Mouse (Mus musculus) 3T3-L1 (cell line): ENCODE results near the gene Utp14b.

ENCODE experiments used
- DNase-seq: peaks from one replicate; pipeline ENCODE4 v3.0.0-alpha.2; 2015; ENCODE audit warnings: low read depth, low spot score

The Utp14b gene

DNA sequence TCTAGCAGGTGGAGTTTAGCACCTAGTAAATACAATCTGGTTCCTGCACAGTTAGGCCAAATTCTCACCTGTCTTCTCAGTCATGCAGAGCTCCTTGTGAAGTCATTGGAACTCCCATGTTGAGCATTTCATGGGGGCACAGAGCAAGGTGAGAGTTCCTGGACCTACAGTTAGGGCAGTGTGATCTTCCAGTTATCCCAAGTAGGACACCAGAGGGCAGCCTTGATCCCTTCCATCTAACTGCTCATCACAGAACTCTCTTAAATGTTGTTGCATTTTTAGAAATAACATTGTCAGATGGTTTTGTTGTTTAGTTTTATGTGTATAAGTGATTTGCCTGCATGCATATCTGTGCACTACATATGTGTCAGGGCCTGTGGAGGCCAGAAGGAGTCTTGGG, 29.0 kb downstream of the Utp14b start:
- DNase-seq: peak; percentile 63

DNA sequence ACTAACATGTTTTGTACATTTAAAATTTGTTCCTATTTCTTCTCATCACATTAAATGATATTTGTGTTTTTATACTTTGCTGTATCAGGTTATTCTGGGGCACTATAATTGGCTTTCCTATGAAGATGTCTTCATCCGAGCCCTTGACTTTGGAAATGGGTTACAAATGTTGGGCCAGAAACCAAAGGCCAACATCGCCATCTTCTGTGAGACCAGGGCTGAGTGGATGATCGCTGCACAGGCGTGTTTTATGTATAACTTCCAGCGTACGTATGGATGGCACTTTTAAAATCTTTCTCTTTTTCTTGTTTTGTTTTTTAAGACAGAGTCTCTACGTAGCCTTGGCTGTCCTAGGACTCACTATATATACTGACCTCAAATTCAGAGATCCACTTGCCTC, 30.3 kb downstream of the Utp14b start:
- no peak for DNase-seq

DNA sequence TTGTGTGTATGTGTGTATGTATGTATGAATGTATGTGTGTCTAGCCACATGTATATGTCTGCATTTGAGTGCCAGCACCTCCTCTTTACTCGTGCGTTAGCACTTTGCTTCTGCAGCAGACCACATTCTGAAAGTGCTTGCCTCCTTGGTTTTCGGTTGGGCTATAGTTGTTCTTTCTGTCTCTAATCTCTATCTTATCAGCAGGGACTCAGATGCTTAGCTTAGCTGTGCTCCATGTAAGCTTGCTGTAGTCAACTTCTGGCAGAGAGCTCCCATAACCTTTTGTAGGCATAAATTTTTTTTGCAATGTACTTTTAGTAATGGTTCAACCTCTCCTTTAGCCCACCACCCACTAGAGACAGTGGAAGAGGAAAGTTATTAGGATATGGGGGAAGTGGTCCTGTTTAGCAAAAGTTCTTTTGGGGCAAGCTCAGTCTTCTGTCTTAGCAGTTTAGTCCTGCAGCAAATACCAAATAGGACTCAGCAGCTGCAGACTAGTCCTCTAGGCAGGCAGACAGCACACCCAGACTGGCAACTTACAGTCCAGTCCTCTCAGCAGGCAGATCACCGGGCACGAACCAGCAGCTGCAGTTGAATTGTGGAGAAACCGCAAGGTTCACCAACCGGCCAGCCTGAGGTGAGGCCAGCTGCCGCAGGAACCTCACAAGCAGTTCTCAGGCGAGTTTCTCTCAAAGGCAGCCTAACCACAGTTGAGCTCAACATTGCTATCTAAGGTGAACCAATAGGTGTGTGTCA, 36.8 kb downstream of the Utp14b start:
- DNase-seq: no peak

DNA sequence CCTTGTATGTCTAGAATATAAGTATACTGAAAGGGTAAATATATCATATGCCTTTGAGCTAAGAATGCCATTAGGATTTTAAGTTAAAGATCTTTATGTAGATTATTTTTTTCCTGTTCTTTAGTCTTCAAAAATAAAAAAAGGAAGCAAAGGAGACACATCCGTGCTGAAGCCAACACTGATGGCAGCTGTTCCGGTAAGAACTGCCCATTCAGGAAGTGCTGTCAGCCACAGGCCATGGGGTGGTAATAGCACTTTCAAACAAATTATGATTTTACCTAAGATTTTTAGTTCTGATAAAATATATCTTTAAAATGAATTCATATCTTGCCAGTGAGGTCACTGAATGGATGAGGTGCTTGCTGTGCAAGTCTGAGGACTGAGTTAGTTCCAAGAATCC, 38.5 kb downstream of the Utp14b start:
- DNase-seq: no peak

DNA sequence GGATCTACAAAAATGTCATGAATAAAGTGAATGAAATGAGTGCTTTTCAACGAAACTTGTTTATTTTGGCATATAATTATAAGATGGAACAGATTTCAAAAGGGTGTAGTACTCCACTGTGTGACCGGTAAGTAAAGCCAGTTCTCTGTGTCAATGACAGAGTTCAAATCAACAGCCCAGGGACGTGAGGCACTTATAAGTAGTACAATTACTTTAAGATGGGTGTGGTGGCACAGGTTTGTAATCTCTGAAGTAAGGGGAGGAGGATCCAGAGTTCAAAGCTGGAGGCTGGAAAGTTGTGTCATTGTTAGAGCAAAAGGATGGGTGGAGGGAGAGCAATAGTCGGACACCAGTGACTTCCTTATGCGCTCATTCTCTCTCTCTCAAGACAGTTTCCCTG, 39.1 kb downstream of the Utp14b start:
- DNase-seq: no peak

DNA sequence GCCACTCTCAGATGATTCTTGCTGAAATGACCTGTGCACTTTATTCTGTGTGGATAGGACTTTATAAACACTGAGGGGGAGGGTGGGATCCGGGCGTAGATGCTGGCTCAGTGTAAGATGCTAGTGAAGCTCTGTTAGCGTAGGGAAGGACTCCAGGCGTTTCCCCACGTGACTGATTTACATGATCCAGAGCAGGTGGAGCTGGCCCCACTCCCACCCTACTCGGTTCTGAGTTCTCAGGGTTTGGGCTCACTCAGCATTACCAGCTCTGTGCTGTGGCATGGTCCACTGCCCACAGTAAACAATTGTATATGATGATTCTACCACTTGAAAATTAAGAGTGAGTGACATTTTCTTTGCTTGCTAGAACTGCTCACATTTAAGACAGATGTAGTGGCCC, 40.3 kb downstream of the Utp14b start:
- DNase-seq: no peak

DNA sequence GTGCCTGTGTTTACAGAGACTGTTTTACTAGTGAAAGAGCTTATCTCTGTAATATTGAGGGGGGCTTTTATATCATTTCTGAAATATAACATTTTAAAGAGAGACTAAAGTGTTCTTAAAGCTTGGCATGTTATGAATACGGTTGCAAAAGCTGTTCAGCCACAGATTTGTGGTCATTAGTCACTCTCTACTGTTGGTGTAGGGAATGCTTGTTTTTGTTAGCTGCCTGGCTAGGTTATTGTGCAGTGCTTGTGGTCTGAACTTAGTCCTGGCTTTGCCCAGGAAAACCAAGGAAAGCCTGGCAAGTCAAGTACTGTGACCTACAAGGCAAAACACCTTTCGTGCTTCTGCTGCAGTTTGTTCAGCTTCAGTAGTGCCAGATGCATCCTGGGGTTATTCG, 43.9 kb downstream of the Utp14b start:
- DNase-seq: peak; percentile 44

DNA sequence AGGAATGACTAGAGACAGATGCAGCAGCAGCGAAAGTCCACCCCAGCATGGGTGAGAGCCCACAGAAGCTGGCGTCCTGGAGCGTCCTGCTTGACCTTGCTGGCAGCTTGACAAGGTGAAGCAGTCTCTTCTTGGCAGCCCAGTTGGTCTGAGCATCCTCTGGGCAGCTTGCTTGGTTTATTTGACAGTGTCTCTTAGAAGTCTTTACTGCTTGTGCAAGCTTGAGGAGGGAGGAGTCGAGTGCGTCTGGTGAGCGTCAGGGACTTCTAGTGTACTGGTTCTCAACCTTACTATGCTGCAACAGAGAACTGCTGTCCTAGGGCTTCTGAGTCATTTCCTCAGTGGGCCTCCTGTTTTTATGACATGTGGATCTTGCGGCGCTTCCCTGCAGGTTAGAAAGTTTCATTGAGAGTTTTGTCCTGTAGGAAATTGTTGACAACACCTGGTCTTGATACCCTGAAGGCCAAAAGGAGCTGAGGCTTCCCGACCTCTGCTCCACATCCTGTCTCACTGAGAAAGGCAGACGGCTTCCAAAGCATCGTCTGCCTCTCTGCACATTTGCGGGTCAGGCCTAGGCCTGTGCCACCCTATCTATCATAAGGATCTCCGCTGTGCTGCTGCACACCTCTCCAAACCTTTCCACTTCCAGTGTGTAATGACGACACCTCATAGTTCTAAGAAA, 44.6 kb downstream of the Utp14b start:
- no peak for DNase-seq

DNA sequence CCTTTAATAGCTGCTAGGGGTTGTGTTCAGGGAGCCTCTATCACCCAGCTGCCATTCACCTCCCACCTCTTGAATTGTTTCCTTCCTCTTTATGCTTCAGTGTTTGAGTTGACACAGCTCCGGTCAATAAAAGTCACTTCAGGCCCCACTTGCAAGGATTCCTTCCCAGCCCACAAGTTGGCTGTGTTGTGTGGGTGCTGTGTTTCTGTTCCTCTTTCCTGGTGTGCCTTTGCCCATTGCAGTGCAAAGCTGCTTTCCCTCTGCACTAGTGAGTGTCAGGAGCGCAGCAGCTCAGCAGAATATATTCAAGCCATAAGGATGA, 45.1 kb downstream of the Utp14b start:
- no peak for DNase-seq

DNA sequence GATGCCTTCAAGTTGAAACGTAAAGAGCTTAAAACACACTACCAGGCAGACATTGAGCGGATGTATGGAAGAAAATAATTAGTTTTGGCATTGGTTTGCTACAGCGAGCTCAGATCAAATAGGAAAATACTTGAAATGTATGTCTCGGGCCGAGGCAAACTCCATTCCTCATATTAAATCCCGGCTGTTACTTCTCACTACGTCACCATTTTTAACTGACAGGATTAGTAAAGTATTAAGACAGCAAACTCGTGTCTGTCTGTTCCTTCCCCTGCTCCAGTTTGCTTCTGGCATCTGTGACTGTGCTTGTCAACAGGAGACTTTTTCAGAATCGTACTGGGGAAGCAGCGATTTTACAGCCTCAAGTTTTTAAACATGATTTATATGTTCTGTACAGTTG, 48.5 kb downstream of the Utp14b start:
- DNase-seq: no peak

DNA sequence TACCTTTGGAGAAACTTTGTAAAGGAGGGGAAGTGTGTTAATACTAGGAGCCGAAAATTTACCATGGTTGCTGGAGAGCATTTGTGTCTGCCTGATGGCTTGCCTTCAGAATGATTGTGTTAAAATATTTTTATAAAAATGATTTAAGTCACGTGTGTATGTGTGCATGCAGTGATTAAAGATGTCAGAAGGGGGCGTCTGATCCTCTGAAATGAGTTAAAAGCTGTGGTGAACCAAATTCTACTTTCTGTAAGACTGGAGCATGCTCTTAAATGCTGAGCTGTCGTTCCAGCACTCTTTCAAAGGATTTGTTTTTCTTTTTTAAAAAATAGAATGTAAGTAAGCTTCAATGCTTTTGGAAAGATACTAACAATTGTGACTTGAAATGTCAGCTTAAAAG, 49.4 kb downstream of the Utp14b start:
- DNase-seq: peak; percentile 49

DNA sequence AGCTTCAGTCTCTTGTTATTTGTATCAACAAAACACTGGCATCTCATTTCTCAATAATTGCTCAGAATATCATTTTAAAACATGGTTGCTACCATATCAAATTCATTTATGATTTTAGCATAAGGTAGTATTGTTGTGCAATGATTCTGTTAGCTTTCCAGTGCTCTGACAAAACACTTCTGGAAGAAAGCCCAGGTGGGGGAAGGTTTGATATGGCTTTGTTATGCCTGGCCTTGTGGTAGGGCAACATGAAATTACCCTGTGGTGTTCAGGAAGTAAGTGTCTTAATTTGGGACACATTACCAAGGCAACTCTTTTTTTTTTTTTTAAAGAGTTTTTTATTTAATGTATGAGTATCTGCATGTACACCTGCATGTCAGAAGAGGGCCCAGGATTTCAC, 52.2 kb downstream of the Utp14b start:
- DNase-seq: peak; percentile 18

DNA sequence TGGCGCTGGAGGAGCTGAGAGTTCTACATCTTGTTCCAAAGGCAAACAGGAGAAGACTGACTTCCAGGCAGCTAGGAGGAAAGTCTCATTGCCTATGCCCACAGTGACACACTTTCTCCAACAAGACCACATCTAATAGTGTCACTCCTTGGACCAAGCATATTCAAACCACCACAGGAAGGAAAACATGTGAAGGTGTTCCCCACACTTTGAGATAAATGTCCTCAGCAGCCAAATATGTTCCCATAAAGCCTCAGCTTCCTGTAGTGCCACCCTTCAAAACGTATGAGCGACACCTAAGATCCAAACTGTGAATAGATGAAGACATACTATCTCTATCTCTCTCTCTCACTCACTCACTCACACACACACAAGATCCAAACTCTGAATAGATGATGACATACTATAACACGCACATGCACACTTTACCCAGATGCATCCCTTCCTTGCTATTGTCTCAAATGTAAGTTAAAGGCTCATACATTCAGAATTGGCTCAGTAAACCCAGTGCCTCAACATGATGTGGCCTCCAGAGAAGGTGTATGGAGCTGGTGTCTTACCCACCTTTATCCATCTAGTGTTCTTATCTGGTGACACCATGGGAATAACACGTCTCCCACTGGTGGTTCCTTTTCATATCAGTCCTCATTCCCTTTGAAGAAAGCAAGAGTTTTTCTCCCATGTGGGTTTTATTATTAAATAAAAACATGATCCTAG, 52.9 kb downstream of the Utp14b start:
- no peak for DNase-seq
